Mouse (Mus musculus): ENCODE data around the gene Hist1h3e. TPM values are rescaled to one million over a fixed set of nuclear protein-coding genes. Genes with fewer than 3 reads are reported as not detected.
A peak's percentile ranks its signal among the peaks of the same experiment; 100 is the strongest.
"Not testable (repeated sequence)": the region's sequence is repeated elsewhere in the genome, so short reads cannot be mapped to it uniquely, and the experiment has no call there.

Gene Hist1h3e
- polyA plus RNA-seq, 1 experiment, result 36.8 TPM

DNA sequence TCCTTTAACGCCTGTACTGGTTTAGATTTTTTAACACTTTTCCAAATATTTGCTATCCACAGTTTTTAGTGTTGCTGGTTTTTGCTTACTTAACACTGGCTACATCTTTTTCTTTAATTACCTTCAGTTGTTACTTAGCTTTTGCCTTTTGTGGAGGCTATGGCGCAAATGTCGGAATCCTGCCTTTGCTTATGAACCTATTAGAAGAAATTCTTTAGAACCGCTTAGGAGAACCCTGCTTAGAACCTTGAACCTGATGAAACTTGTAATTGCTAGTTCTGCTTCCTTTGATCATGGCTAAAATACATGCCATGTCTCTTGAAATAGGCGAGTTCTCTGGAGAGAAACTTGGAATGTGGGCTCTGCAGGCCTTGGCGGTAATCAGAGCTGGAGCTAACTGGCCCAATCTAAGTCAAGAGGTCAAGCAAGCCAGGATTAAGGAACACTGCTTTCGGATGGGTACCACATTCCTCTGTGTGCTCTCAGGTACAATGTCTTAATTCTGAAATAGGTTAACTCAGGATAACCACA is 14.2 kb upstream of the Hist1h3e start:
- 49% methylated on average over 7 of the region's 7 CpGs for WGBS
- no peak for DNase-seq (ENCODE audit: low read depth in 1 of 2, low spot score in 2 of 2)
- peak overlapping the region; percentile 21; the same call in 1 of the 2 replicates for H3K27ac ChIP-seq (ENCODE audit: insufficient read depth, low read length)
- H3K4me3 ChIP-seq (ENCODE audit: extremely low read depth, insufficient read depth, insufficient read length), result peak overlapping the region; percentile 28
- TF ChIP-seq CTCF (IDR thresholded peaks at IDR 0.05; ENCODE audit: extremely low read depth, insufficient read depth, insufficient read length, insufficient replicate concordance) (no peak), POLR2A (IDR thresholded peaks at IDR 0.05; ENCODE audit: low read depth, low read length) (no peak)
- H3K4me1 ChIP-seq (ENCODE audit: control insufficient read depth, insufficient read depth, insufficient read length), result peaks cover 2% of the 10 kb centered on the region; the same call in 1 of the 2 replicates
- no peaks in the 10 kb centered on the region for H3K27me3 ChIP-seq (ENCODE audit: control insufficient read depth, insufficient read depth, low read length)
- H3K36me3 ChIP-seq (ENCODE audit: control insufficient read depth, insufficient read depth, low read length), result no peaks in the 10 kb centered on the region

DNA sequence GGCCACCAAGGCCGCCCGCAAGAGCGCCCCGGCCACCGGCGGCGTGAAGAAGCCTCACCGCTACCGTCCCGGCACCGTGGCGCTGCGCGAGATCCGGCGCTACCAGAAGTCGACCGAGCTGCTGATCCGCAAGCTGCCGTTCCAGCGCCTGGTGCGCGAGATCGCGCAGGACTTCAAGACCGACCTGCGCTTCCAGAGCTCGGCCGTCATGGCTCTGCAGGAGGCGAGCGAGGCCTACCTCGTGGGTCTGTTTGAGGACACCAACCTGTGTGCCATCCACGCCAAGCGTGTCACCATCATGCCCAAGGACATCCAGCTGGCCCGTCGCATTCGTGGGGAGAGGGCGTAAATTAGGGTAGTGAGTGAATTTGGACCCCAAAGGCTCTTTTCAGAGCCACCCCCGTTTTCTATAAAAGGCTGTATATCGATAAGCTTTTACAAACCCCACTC is 13.7 kb upstream of the Hist1h3e start:
- H3K27me3 ChIP-seq (ENCODE audit: control insufficient read depth, insufficient read depth, low read length); H3K4me1 ChIP-seq (ENCODE audit: control insufficient read depth, insufficient read depth, insufficient read length); H3K36me3 ChIP-seq (ENCODE audit: control insufficient read depth, insufficient read depth, low read length); DNase-seq (ENCODE audit: low read depth in 1 of 2, low spot score in 2 of 2): not testable (repeated sequence)
- Histone ChIP-seq H3K27ac (ENCODE audit: insufficient read depth, low read length) (peak overlapping the region; percentile 83), H3K4me3 (ENCODE audit: extremely low read depth, insufficient read depth, insufficient read length) (peak overlapping the region; percentile 55)
- TF ChIP-seq POLR2A (IDR thresholded peaks at IDR 0.05; ENCODE audit: low read depth, low read length), result peak; percentile 10; the same call in 1 of the 2 replicates
- WGBS, result under 1% methylated on average over 18 of the region's 40 CpGs

DNA sequence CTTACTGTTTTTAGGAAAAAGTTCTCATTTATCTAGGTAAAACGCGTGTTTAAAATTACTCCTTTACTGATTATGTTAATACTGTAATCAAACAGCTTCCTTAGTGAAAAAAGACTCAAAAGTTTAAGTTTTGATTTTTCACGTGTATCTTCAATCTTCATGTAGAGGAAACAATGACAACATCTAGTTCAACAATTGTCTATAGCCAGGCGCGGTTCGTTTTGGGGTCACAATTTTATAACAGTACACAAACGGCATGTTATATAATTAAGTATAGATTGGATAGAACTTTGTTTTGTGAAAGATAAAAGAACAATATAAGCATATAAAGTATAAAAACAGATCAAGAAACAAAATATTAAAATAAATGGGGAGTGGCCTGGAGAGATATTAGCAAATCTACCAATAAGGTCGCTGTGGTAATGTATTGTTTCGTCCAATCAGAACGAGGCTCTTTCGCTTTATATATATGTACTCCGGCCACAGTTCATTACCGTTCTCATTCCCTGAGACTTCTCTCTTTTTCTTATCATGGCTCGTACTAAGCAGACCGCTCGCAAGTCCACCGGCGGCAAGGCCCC is 13.2 kb upstream of the Hist1h3e start, which contains the start of gene Hist1h3d:
Hist1h3d (plus strand) TSS at position 493 of the 581 bp plus-strand sequence.
- Histone ChIP-seq H3K36me3 (ENCODE audit: control insufficient read depth, insufficient read depth, low read length) (no peaks in the 10 kb centered on the region), H3K4me3 (ENCODE audit: extremely low read depth, insufficient read depth, insufficient read length) (peak within 1 kb of the TSS; percentile 55), H3K27me3 (ENCODE audit: control insufficient read depth, insufficient read depth, low read length) (no peaks in the 10 kb centered on the region), H3K4me1 (ENCODE audit: control insufficient read depth, insufficient read depth, insufficient read length) (peaks cover 2% of the 10 kb centered on the region; the same call in 1 of the 2 replicates), H3K27ac (ENCODE audit: insufficient read depth, low read length) (peak within 1 kb of the TSS; percentile 83)
- TF ChIP-seq POLR2A (IDR thresholded peaks at IDR 0.05; ENCODE audit: low read depth, low read length) (peak; percentile 27; the same call in 1 of the 2 replicates), CTCF (IDR thresholded peaks at IDR 0.05; ENCODE audit: extremely low read depth, insufficient read depth, insufficient read length, insufficient replicate concordance) (no peak)
- DNase-seq (ENCODE audit: low read depth in 1 of 2, low spot score in 2 of 2), result peak; percentile 41 to 79
- WGBS, result under 1% methylated on average over 18 of the region's 18 CpGs

DNA sequence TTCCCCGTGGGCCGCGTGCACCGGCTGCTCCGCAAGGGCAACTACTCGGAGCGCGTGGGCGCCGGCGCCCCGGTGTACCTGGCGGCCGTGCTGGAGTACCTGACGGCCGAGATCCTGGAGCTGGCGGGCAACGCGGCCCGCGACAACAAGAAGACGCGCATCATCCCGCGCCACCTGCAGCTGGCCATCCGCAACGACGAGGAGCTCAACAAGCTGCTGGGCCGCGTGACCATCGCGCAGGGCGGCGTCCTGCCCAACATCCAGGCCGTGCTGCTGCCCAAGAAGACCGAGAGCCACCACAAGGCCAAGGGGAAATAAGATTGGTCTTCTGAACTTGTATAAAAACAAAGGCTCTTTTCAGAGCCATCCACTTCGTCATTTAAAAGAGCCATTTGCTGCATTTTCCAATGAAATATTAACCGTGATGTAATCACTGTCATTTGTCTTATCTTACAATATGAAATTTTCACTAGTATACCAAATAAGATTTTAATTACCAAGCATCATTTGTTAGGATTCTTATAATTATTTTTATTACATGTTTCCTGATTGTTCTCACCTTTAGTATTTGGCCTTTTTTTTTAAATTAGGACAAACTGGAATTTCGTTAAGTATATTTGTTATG is 12.5 kb upstream of the Hist1h3e start:
- DNase-seq (ENCODE audit: low read depth in 1 of 2, low spot score in 2 of 2); H3K36me3 ChIP-seq (ENCODE audit: control insufficient read depth, insufficient read depth, low read length); H3K27me3 ChIP-seq (ENCODE audit: control insufficient read depth, insufficient read depth, low read length); H3K4me3 ChIP-seq (ENCODE audit: extremely low read depth, insufficient read depth, insufficient read length); H3K4me1 ChIP-seq (ENCODE audit: control insufficient read depth, insufficient read depth, insufficient read length): not testable (repeated sequence)
- peak overlapping the region; percentile 80 for H3K27ac ChIP-seq (ENCODE audit: insufficient read depth, low read length)
- under 1% methylated on average over 12 of the region's 39 CpGs for WGBS

DNA sequence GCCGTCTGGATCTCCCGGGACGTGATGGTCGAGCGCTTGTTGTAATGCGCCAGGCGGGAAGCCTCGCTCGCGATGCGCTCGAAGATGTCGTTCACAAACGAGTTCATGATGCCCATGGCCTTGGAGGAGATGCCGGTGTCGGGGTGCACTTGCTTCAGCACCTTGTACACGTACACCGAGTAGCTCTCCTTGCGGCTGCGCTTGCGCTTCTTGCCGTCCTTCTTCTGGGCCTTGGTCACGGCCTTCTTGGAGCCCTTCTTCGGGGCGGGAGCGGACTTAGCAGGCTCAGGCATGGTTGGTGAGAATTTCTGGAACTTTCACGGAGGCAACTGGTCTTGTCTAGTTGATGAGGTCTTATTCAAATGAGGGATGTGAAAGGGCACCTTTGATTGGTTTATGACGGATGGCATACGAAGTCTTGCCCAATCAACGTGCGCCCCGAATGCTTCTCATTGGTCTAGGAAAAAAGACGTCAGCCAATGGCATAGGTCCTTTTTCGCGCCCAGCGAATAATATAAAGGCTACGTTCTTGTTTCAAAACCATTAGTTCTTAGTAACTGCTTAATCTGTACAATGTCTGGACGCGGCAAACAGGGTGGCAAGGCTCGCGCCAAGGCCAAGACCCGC is 11.8 kb upstream of the Hist1h3e start, which contains the start of the genes Hist1h2bf and Hist1h2ad:
Hist1h2bf (minus strand) TSS at position 299 of the 627 bp plus-strand sequence.
Hist1h2ad (plus strand) TSS at position 484 of the 627 bp plus-strand sequence.
- H3K27ac ChIP-seq (ENCODE audit: insufficient read depth, low read length), result peak within 1 kb of the TSS; percentile 95
- H3K36me3 ChIP-seq (ENCODE audit: control insufficient read depth, insufficient read depth, low read length); H3K4me1 ChIP-seq (ENCODE audit: control insufficient read depth, insufficient read depth, insufficient read length); H3K27me3 ChIP-seq (ENCODE audit: control insufficient read depth, insufficient read depth, low read length): not testable (repeated sequence)
- DNase-seq (ENCODE audit: low read depth in 1 of 2, low spot score in 2 of 2), result peak; percentile 86 to 97
- WGBS, result under 1% methylated on average over 42 of the region's 42 CpGs
- H3K4me3 ChIP-seq (ENCODE audit: extremely low read depth, insufficient read depth, insufficient read length), result peak within 1 kb of the TSS; percentile 56

DNA sequence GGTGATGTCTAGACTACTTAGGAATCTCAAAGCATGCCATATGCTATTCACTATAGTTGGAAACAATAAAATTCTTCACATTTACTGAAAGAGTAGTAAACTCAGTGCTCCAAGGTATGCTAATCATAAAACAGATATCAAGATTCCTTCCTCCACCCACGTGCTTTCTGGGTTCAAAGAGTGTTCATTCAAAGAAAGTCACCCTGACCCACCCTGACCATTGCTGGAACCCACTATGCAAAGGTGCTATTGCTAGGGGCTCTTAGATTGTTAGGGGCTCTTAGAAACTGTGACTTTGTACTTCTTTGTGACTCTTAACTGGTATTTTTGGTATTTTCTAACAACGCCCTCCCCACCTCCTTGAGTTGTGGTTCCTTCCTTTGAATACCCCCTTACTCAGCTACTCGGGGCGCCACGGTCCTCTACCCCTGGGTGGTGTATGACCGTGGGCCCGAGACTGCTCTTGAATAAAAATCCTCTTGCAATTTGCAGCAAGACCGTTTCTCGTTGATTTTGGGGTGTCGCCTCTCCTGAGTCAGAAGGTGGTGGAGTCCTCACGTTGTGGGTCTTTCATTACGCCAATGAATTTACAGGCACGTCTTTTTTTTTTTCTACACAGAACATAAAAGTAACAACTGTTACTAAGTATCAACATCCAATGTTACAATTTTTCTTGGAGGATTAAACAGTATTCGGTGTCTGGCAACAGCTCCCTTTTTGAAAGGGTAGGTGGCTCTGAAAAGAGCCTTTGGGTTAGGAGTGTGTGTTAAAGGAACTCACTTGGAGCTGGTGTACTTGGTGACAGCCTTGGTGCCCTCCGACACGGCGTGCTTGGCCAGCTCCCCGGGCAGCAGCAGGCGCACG is 11.1 kb upstream of the Hist1h3e start:
- 6% methylated on average over 20 of the region's 20 CpGs for WGBS
- H3K36me3 ChIP-seq (ENCODE audit: control insufficient read depth, insufficient read depth, low read length); H3K4me1 ChIP-seq (ENCODE audit: control insufficient read depth, insufficient read depth, insufficient read length); H3K27me3 ChIP-seq (ENCODE audit: control insufficient read depth, insufficient read depth, low read length); DNase-seq (ENCODE audit: low read depth in 1 of 2, low spot score in 2 of 2): not testable (repeated sequence)
- Histone ChIP-seq H3K4me3 (ENCODE audit: extremely low read depth, insufficient read depth, insufficient read length) (peak overlapping the region; percentile 33; the same call in 1 of the 2 replicates), H3K27ac (ENCODE audit: insufficient read depth, low read length) (peak overlapping the region; percentile 95)

All from spleen, adult 2 months (tissue).